Mouse (Mus musculus): ENCODE data around the gene Pde4d. TPM values are rescaled to one million over a fixed set of nuclear protein-coding genes. Genes with fewer than 3 reads are reported as not detected.

Gene Pde4d
- polyA plus RNA-seq, 1 experiment from 2014 or later, result 12.9 TPM

- no peak overlapping the region for H3K4me2 ChIP-seq (ENCODE audit: low read depth, low read length)
- no peaks in the 10 kb centered on the region for H3K9me3 ChIP-seq (replicated peaks; ENCODE audit: control insufficient read depth, low read length)
- ATAC-seq (ENCODE audit: low read depth), result no peak
- 60% methylated on average over 5 of the region's 5 CpGs for WGBS (ENCODE audit: insufficient replicate concordance)
- no peak overlapping the region for H3K27ac ChIP-seq (ENCODE audit: low read length)
- H3K36me3 ChIP-seq (ENCODE audit: control insufficient read depth, insufficient read depth), result no peaks in the 10 kb centered on the region
- peaks cover 12% of the 10 kb centered on the region for H3K4me1 ChIP-seq (ENCODE audit: control insufficient read depth, low read depth, low read length)
- no peak overlapping the region for H3K4me3 ChIP-seq (ENCODE audit: low read depth, low read length)
- H3K9ac ChIP-seq (ENCODE audit: low read depth, low read length), result no peak overlapping the region
- no peaks in the 10 kb centered on the region for H3K27me3 ChIP-seq (ENCODE audit: control insufficient read depth, insufficient read depth, low read depth, low read length)
Measured at GRCm38 (mm10) chr13:109915964-109916363, 1466.2 kb downstream of the Pde4d start.

GRCm38 (mm10) chr13:109917551-109917950 is 1467.8 kb downstream of the Pde4d start:
- no peaks in the 10 kb centered on the region for H3K36me3 ChIP-seq (ENCODE audit: control insufficient read depth, insufficient read depth)
- no peak for ATAC-seq (ENCODE audit: low read depth)
- no peak overlapping the region for H3K9ac ChIP-seq (ENCODE audit: low read depth, low read length)
- 83% methylated on average over 10 of the region's 10 CpGs for WGBS (ENCODE audit: insufficient replicate concordance)
- peaks cover 16% of the 10 kb centered on the region for H3K4me1 ChIP-seq (ENCODE audit: control insufficient read depth, low read depth, low read length)
- H3K4me3 ChIP-seq (ENCODE audit: low read depth, low read length), result no peak overlapping the region
- no peaks in the 10 kb centered on the region for H3K27me3 ChIP-seq (ENCODE audit: control insufficient read depth, insufficient read depth, low read depth, low read length)
- H3K9me3 ChIP-seq (replicated peaks; ENCODE audit: control insufficient read depth, low read length), result no peaks in the 10 kb centered on the region
- no peak overlapping the region for H3K4me2 ChIP-seq (ENCODE audit: low read depth, low read length)
- no peak overlapping the region for H3K27ac ChIP-seq (ENCODE audit: low read length)

GRCm38 (mm10) chr13:109918631-109919030 is 1468.9 kb downstream of the Pde4d start:
- no peak for ATAC-seq (ENCODE audit: low read depth)
- 53% methylated on average over 8 of the region's 8 CpGs for WGBS (ENCODE audit: insufficient replicate concordance)
- no peak overlapping the region for H3K27ac ChIP-seq (ENCODE audit: low read length)

GRCm38 (mm10) chr13:109920256-109920655 is 1470.5 kb downstream of the Pde4d start:
- ATAC-seq (ENCODE audit: low read depth), result no peak
- 77% methylated on average over 6 of the region's 6 CpGs for WGBS (ENCODE audit: insufficient replicate concordance)
- no peak overlapping the region for H3K4me2 ChIP-seq (ENCODE audit: low read depth, low read length)
- no peaks in the 10 kb centered on the region for H3K9me3 ChIP-seq (replicated peaks; ENCODE audit: control insufficient read depth, low read length)
- H3K4me3 ChIP-seq (ENCODE audit: low read depth, low read length), result no peak overlapping the region
- H3K9ac ChIP-seq (ENCODE audit: low read depth, low read length), result no peak overlapping the region
- H3K27ac ChIP-seq (ENCODE audit: low read length), result no peak overlapping the region
- H3K27me3 ChIP-seq (ENCODE audit: control insufficient read depth, insufficient read depth, low read depth, low read length), result no peaks in the 10 kb centered on the region
- H3K36me3 ChIP-seq (ENCODE audit: control insufficient read depth, insufficient read depth), result no peaks in the 10 kb centered on the region
- peaks cover 8% of the 10 kb centered on the region for H3K4me1 ChIP-seq (ENCODE audit: control insufficient read depth, low read depth, low read length)

More at GRCm38 (mm10) chr13:109918631-109919030, 1468.9 kb downstream of the Pde4d start:
- Histone ChIP-seq H3K4me3 (ENCODE audit: low read depth, low read length) (no peak overlapping the region), H3K27me3 (ENCODE audit: control insufficient read depth, insufficient read depth, low read depth, low read length) (no peaks in the 10 kb centered on the region), H3K4me1 (ENCODE audit: control insufficient read depth, low read depth, low read length) (peaks cover 16% of the 10 kb centered on the region), H3K9ac (ENCODE audit: low read depth, low read length) (no peak overlapping the region), H3K4me2 (ENCODE audit: low read depth, low read length) (no peak overlapping the region), H3K36me3 (ENCODE audit: control insufficient read depth, insufficient read depth) (no peaks in the 10 kb centered on the region), H3K9me3 (replicated peaks; ENCODE audit: control insufficient read depth, low read length) (no peaks in the 10 kb centered on the region)

- H3K27ac ChIP-seq (ENCODE audit: low read length), result no peak overlapping the region
- H3K4me3 ChIP-seq (ENCODE audit: low read depth, low read length), result no peak overlapping the region
- H3K27me3 ChIP-seq (ENCODE audit: control insufficient read depth, insufficient read depth, low read depth, low read length), result no peaks in the 10 kb centered on the region
- no peak overlapping the region for H3K9ac ChIP-seq (ENCODE audit: low read depth, low read length)
- no peak overlapping the region for H3K4me2 ChIP-seq (ENCODE audit: low read depth, low read length)
- WGBS (ENCODE audit: insufficient replicate concordance), result 46% methylated on average over 17 of the region's 17 CpGs
- H3K4me1 ChIP-seq (ENCODE audit: control insufficient read depth, low read depth, low read length), result peaks cover 4% of the 10 kb centered on the region
- H3K9me3 ChIP-seq (replicated peaks; ENCODE audit: control insufficient read depth, low read length), result no peaks in the 10 kb centered on the region
- ATAC-seq (ENCODE audit: low read depth), result peak; percentile 30; the same call in 1 of the 2 replicates
- no peaks in the 10 kb centered on the region for H3K36me3 ChIP-seq (ENCODE audit: control insufficient read depth, insufficient read depth)
Measured at GRCm38 (mm10) chr13:109921336-109922038, 1471.7 kb downstream of the Pde4d start.

- Histone ChIP-seq H3K9ac (ENCODE audit: low read depth, low read length) (no peak overlapping the region), H3K36me3 (ENCODE audit: control insufficient read depth, insufficient read depth) (no peaks in the 10 kb centered on the region), H3K27me3 (ENCODE audit: control insufficient read depth, insufficient read depth, low read depth, low read length) (no peaks in the 10 kb centered on the region), H3K4me1 (ENCODE audit: control insufficient read depth, low read depth, low read length) (peaks cover 4% of the 10 kb centered on the region), H3K4me2 (ENCODE audit: low read depth, low read length) (no peak overlapping the region), H3K9me3 (replicated peaks; ENCODE audit: control insufficient read depth, low read length) (no peaks in the 10 kb centered on the region), H3K27ac (ENCODE audit: low read length) (no peak overlapping the region), H3K4me3 (ENCODE audit: low read depth, low read length) (no peak overlapping the region)
- WGBS (ENCODE audit: insufficient replicate concordance), result 2% methylated on average over 4 of the region's 4 CpGs
- peak; percentile 47; the same call in 1 of the 2 replicates for ATAC-seq (ENCODE audit: low read depth)
Measured at GRCm38 (mm10) chr13:109922228-109922627, 1472.5 kb downstream of the Pde4d start.

- H3K4me2 ChIP-seq (ENCODE audit: low read depth, low read length), result no peak overlapping the region
- ATAC-seq (ENCODE audit: low read depth), result peak; percentile 16; the same call in 1 of the 2 replicates
- H3K4me3 ChIP-seq (ENCODE audit: low read depth, low read length), result no peak overlapping the region
- H3K36me3 ChIP-seq (ENCODE audit: control insufficient read depth, insufficient read depth), result no peaks in the 10 kb centered on the region
- no peak overlapping the region for H3K9ac ChIP-seq (ENCODE audit: low read depth, low read length)
- H3K9me3 ChIP-seq (replicated peaks; ENCODE audit: control insufficient read depth, low read length), result no peaks in the 10 kb centered on the region
- no peaks in the 10 kb centered on the region for H3K27me3 ChIP-seq (ENCODE audit: control insufficient read depth, insufficient read depth, low read depth, low read length)
- no peak overlapping the region for H3K27ac ChIP-seq (ENCODE audit: low read length)
- H3K4me1 ChIP-seq (ENCODE audit: control insufficient read depth, low read depth, low read length), result peaks cover 4% of the 10 kb centered on the region
- WGBS (ENCODE audit: insufficient replicate concordance), result 63% methylated on average over 12 of the region's 12 CpGs
Measured at GRCm38 (mm10) chr13:109922782-109923181, 1473.0 kb downstream of the Pde4d start.

- H3K27me3 ChIP-seq (ENCODE audit: control insufficient read depth, insufficient read depth, low read depth, low read length), result no peaks in the 10 kb centered on the region
- no peak overlapping the region for H3K27ac ChIP-seq (ENCODE audit: low read length)
- no peak overlapping the region for H3K4me2 ChIP-seq (ENCODE audit: low read depth, low read length)
- H3K36me3 ChIP-seq (ENCODE audit: control insufficient read depth, insufficient read depth), result no peaks in the 10 kb centered on the region
- WGBS (ENCODE audit: insufficient replicate concordance), result 83% methylated on average over 15 of the region's 15 CpGs
- H3K4me3 ChIP-seq (ENCODE audit: low read depth, low read length), result no peak overlapping the region
- H3K4me1 ChIP-seq (ENCODE audit: control insufficient read depth, low read depth, low read length), result peaks cover 4% of the 10 kb centered on the region
- H3K9ac ChIP-seq (ENCODE audit: low read depth, low read length), result no peak overlapping the region
- no peaks in the 10 kb centered on the region for H3K9me3 ChIP-seq (replicated peaks; ENCODE audit: control insufficient read depth, low read length)
- ATAC-seq (ENCODE audit: low read depth), result no peak
Measured at GRCm38 (mm10) chr13:109924771-109925170, 1475.0 kb downstream of the Pde4d start.

- Histone ChIP-seq H3K9me3 (replicated peaks; ENCODE audit: control insufficient read depth, low read length) (no peaks in the 10 kb centered on the region), H3K9ac (ENCODE audit: low read depth, low read length) (no peak overlapping the region), H3K27ac (ENCODE audit: low read length) (no peak overlapping the region), H3K4me3 (ENCODE audit: low read depth, low read length) (no peak overlapping the region), H3K36me3 (ENCODE audit: control insufficient read depth, insufficient read depth) (no peaks in the 10 kb centered on the region), H3K27me3 (ENCODE audit: control insufficient read depth, insufficient read depth, low read depth, low read length) (no peaks in the 10 kb centered on the region), H3K4me2 (ENCODE audit: low read depth, low read length) (no peak overlapping the region), H3K4me1 (ENCODE audit: control insufficient read depth, low read depth, low read length) (peaks cover 2% of the 10 kb centered on the region; the same call in 1 of the 2 replicates)
- 18% methylated on average over 15 of the region's 15 CpGs for WGBS (ENCODE audit: insufficient replicate concordance)
- 0 out of 2 replicates have a peak, but pooled peaks have one; percentile 30 for ATAC-seq (ENCODE audit: low read depth)
Measured at GRCm38 (mm10) chr13:109926277-109926920, 1476.7 kb downstream of the Pde4d start.
